Mouse (Mus musculus) neural tube, embryonic 11.5 days (tissue): ENCODE data around the gene Rfc5. TPM values are rescaled to one million over a fixed set of nuclear protein-coding genes. Genes with fewer than 3 reads are reported as not detected.

Source experiments
- ATAC-seq: fragments of 200-750 bp; cut with Nextera tagmentation; 2 replicates; pipeline ENCODE4 v1.8.0; 2017; ENCODE audit warnings: moderate number of reproducible peaks, mild to moderate bottlenecking, moderate TSS enrichment, moderate library complexity; ENCODE audit not compliant: insufficient read depth, low FRiP score, low TSS enrichment
- DNase-seq: peaks from one replicate; pipeline ENCODE4 v3.0.0-alpha.2; 2015; ENCODE audit warnings: low spot score
- H3K27ac ChIP-seq: fragments of 300-500 bp; sonication (generic); 2 replicates; pipeline ENCODE4 v1.5.1; 2014; ENCODE audit warnings: low read depth, mild to moderate bottlenecking, low read length
- H3K27me3 ChIP-seq: fragments of 300-500 bp; sonication (generic); 2 replicates; pipeline ENCODE4 v1.6.1; 2014; ENCODE audit warnings: mild to moderate bottlenecking, low read length, mixed read lengths; ENCODE audit not compliant: control insufficient read depth, insufficient read depth
- H3K36me3 ChIP-seq: fragments of 300-500 bp; sonication (generic); 2 replicates; pipeline ENCODE4 v1.6.1; 2014; ENCODE audit warnings: mild to moderate bottlenecking, low read length, moderate library complexity, mixed read lengths; ENCODE audit not compliant: control insufficient read depth, insufficient read depth
- H3K4me1 ChIP-seq: fragments of 300-500 bp; sonication (generic); 2 replicates; pipeline ENCODE4 v1.6.1; 2014; ENCODE audit warnings: low read length, mixed read lengths; ENCODE audit not compliant: control insufficient read depth, insufficient read depth
- H3K4me2 ChIP-seq: fragments of 300-500 bp; sonication (generic); 2 replicates; pipeline ENCODE4 v1.6.1; 2014; ENCODE audit warnings: low read depth, mild to moderate bottlenecking, moderate library complexity
- H3K4me3 ChIP-seq: fragments of 300-500 bp; sonication (generic); 2 replicates; pipeline ENCODE4 v1.5.1; 2014; ENCODE audit warnings: low read depth, low read length
- H3K9ac ChIP-seq: fragments of 300-500 bp; sonication (generic); 2 replicates; pipeline ENCODE4 v1.6.1; 2014; ENCODE audit warnings: mild to moderate bottlenecking, low read length
- H3K9me3 ChIP-seq: fragments of 300-500 bp; sonication (generic); 2 replicates; pipeline ENCODE4 v1.6.1; 2016; ENCODE audit warnings: low read length; ENCODE audit not compliant: control insufficient read depth
- WGBS: fragments of 180-500 bp; shearing (Covaris S2); extraction: QIAGEN DNeasy Blood & Tissue Kit; methylation state at CpG from one replicate; pipeline ENCODE4 v1.1.7; 2014; 5-methylcytosine and 5-hydroxymethylcytosine counted together
- polyA plus RNA-seq: library from polyadenylated mRNA; unstranded; fragments of >200 nt; fragmentation: Nextera tagmentation; extraction: Ambion mirVana; gene quantifications from 2 replicates; pipeline ENCODE4 v1.2.1, GENCODE M21; 2014

Gene Rfc5
- polyA plus RNA-seq, 1 experiment from 2014 or later, result 90.2 TPM

- H3K27me3 ChIP-seq, result no peaks in the 10 kb centered on the region
- H3K4me1 ChIP-seq, result peaks cover 6% of the 10 kb centered on the region; the same call in 1 of the 2 replicates
- peak overlapping the region; percentile 84 for H3K4me2 ChIP-seq
- WGBS, result 11% methylated on average over 6 of the region's 6 CpGs
- no peaks in the 10 kb centered on the region for H3K36me3 ChIP-seq
- no peaks in the 10 kb centered on the region for H3K9me3 ChIP-seq
- peak overlapping the region; percentile 76 for H3K4me3 ChIP-seq
- peak overlapping the region; percentile 77; the same call in 1 of the 2 replicates for H3K27ac ChIP-seq
- DNase-seq (no peak), ATAC-seq (no peak)
- peak overlapping the region; percentile 85 for H3K9ac ChIP-seq
Observed at GRCm38 (mm10) chr5:117358248-117358630, 30.6 kb downstream of the Rfc5 start.

GRCm38 (mm10) chr5:117357478-117358247, 31.2 kb downstream of the Rfc5 start:
- peak overlapping the region; percentile 85 for H3K9ac ChIP-seq
- no peaks in the 10 kb centered on the region for H3K27me3 ChIP-seq
- WGBS, result under 1% methylated on average over 49 of the region's 49 CpGs
- H3K27ac ChIP-seq, result peak overlapping the region; percentile 77
- DNase-seq (peak; percentile 46), ATAC-seq (peak; percentile 57)
- peak overlapping the region; percentile 84 for H3K4me2 ChIP-seq
- no peaks in the 10 kb centered on the region for H3K9me3 ChIP-seq
- H3K4me1 ChIP-seq, result peaks cover 6% of the 10 kb centered on the region; the same call in 1 of the 2 replicates
- H3K4me3 ChIP-seq, result peak overlapping the region; percentile 76
- H3K36me3 ChIP-seq, result no peaks in the 10 kb centered on the region

DNA sequence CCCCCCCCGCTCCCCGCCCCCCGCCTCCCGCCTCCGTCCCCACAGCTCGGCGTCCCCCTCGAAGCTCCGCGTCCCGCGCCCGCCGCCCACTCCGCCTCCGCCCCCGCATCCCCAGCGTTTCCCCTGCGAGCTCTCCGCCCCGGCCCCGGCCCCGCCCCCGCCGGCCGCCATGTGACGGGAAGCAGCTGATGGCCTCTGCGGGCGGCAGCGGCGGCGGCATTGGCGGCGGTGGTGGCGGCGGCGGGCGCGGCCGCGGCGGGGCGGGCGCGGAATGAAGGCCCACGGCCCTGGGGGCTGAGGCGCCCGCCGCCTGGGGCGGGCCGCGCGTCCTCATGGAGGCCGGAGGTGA, 31.7 kb downstream of the Rfc5 start, which contains the start of gene Wsb2:
Gene Wsb2, plus strand, starts transcription at position 176 of the 349 bp plus-strand sequence.
- H3K4me1 ChIP-seq, result peaks cover 6% of the 10 kb centered on the region; the same call in 1 of the 2 replicates
- 0% methylated on average over 8 of the region's 54 CpGs for WGBS

DNA sequence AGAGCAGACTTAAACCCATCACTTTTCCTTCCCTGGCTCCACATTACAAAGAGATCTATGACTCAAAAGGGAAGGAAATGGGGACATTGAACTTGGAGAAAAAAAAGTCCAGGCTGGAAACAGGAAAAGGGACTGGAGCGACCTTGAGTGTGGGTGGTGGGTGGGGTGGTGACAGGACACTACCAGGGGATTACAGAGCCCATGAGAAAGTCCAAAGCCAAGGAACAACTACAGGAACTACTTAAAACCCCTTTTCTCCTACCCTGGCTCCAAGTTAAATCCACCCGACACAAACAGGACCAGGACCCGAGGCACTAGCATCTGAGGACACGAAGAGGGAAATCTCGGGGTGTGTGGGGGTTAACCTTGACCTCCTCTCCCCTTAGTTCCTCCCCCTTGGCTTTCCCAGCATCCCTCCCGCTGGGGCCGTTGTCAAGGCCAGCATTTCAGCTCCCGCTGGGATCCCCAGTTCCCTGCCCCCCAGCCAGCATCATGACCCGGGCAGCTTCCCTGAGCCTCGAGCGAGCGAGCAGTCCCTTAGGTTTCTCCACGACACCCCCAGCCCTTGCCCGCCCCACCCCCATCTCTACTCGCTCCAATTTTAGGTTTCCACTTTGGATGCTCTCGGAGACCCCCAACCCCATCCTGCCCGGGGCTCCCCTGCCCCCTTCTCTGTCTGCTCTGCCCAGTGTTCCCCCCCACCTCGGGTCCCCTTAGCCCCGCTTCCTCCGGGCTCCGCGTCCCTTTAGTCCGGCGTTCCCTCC, 32.3 kb downstream of the Rfc5 start:
- Histone ChIP-seq H3K27me3 (no peaks in the 10 kb centered on the region), H3K36me3 (no peaks in the 10 kb centered on the region), H3K27ac (peak overlapping the region; percentile 77), H3K4me2 (peak overlapping the region; percentile 84), H3K9me3 (no peaks in the 10 kb centered on the region), H3K4me3 (peak overlapping the region; percentile 76), H3K4me1 (peaks cover 6% of the 10 kb centered on the region; the same call in 1 of the 2 replicates), H3K9ac (peak overlapping the region; percentile 85)
- peak; percentile 57 for DNase-seq
- ATAC-seq, result peak; percentile 62
- under 1% methylated on average over 18 of the region's 24 CpGs for WGBS

More for the DNA sequence above, 31.7 kb downstream of the Rfc5 start, which contains the start of gene Wsb2:
- H3K9ac ChIP-seq, result peak within 1 kb of the TSS; percentile 85
- peak; percentile 78 for DNase-seq
- H3K27me3 ChIP-seq, result no peaks in the 10 kb centered on the region
- peak within 1 kb of the TSS; percentile 77 for H3K27ac ChIP-seq
- H3K4me3 ChIP-seq, result peak within 1 kb of the TSS; percentile 76
- no peaks in the 10 kb centered on the region for H3K9me3 ChIP-seq
- no peaks in the 10 kb centered on the region for H3K36me3 ChIP-seq
- H3K4me2 ChIP-seq, result peak within 1 kb of the TSS; percentile 84
- ATAC-seq, result peak; percentile 62; the same call in 1 of the 2 replicates

DNA sequence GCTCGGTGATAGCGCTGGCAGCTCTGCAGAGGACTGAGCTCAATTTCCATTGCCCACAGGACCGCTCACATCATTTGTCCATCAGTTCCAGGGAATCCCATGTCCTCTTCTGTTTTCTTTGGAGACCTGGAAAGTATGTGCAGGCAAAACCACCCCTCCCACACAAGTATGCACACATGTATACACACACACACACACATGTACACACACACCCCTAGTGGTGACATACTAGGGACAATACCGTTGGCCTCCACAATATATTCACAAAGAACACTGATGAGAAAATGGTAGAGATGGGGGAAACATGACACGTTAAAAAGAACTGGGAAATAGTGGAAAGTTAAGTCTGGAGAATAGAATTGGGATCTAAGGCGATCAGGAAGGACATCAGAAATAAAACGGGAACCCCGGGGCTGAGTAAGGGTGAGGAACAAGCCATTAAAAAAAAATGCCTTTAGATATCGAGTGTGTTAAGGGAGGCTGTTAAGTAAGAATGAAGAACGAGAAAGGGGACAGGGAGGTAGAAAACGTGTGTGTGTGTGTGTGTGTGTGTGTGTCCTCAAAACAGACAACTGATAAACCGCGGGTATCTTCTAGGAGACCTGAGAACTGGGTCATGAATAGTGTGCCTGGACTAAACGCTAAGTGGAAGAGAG, 33.1 kb downstream of the Rfc5 start:
- H3K9ac ChIP-seq, result no peak overlapping the region
- DNase-seq (no peak), ATAC-seq (no peak)
- H3K27me3 ChIP-seq, result no peaks in the 10 kb centered on the region
- peak overlapping the region; percentile 84; the same call in 1 of the 2 replicates for H3K4me2 ChIP-seq
- no peaks in the 10 kb centered on the region for H3K9me3 ChIP-seq
- H3K36me3 ChIP-seq, result no peaks in the 10 kb centered on the region
- no peak overlapping the region for H3K4me3 ChIP-seq
- 51% methylated on average over 14 of the region's 14 CpGs for WGBS
- H3K4me1 ChIP-seq, result peaks cover 6% of the 10 kb centered on the region; the same call in 1 of the 2 replicates
- H3K27ac ChIP-seq, result no peak overlapping the region

GRCm38 (mm10) chr5:117354121-117354520, 34.7 kb downstream of the Rfc5 start:
- ATAC-seq, result no peak
- Histone ChIP-seq H3K4me3 (no peak overlapping the region), H3K4me2 (no peak overlapping the region), H3K27me3 (no peaks in the 10 kb centered on the region), H3K9ac (no peak overlapping the region), H3K4me1 (no peaks in the 10 kb centered on the region), H3K27ac (no peak overlapping the region), H3K9me3 (peaks cover 3% of the 10 kb centered on the region; the same call in 1 of the 2 replicates), H3K36me3 (no peaks in the 10 kb centered on the region)
- no peak for DNase-seq
- WGBS, result 82% methylated on average over 8 of the region's 8 CpGs

- WGBS, result 26% methylated on average over 19 of the region's 19 CpGs
- no peaks in the 10 kb centered on the region for H3K27me3 ChIP-seq
- no peak overlapping the region for H3K4me2 ChIP-seq
- H3K4me3 ChIP-seq, result no peak overlapping the region
- no peaks in the 10 kb centered on the region for H3K36me3 ChIP-seq
- no peak overlapping the region for H3K9ac ChIP-seq
- DNase-seq (peak; percentile 80), ATAC-seq (no peak)
- peaks cover 3% of the 10 kb centered on the region; the same call in 1 of the 2 replicates for H3K9me3 ChIP-seq
- H3K27ac ChIP-seq, result no peak overlapping the region
- no peaks in the 10 kb centered on the region for H3K4me1 ChIP-seq
Observed at GRCm38 (mm10) chr5:117348279-117348678, 40.6 kb downstream of the Rfc5 start.

- WGBS, result 89% methylated on average over 2 of the region's 2 CpGs
- no peak for ATAC-seq
Observed at GRCm38 (mm10) chr5:117347838-117348237, 41.0 kb downstream of the Rfc5 start.

More at GRCm38 (mm10) chr5:117347838-117348237, 41.0 kb downstream of the Rfc5 start:
- no peak overlapping the region for H3K4me3 ChIP-seq
- no peak overlapping the region for H3K27ac ChIP-seq
- peaks cover 3% of the 10 kb centered on the region; the same call in 1 of the 2 replicates for H3K9me3 ChIP-seq
- no peak overlapping the region for H3K4me2 ChIP-seq
- no peak for DNase-seq
- H3K27me3 ChIP-seq, result no peaks in the 10 kb centered on the region
- H3K4me1 ChIP-seq, result no peaks in the 10 kb centered on the region
- H3K9ac ChIP-seq, result no peak overlapping the region
- H3K36me3 ChIP-seq, result no peaks in the 10 kb centered on the region
